Mouse (Mus musculus) limb, embryonic 14.5 days (tissue): ENCODE results near the gene Fbp1. TPM values are rescaled to one million over a fixed set of nuclear protein-coding genes. Genes with fewer than 3 reads are reported as not detected.

Source experiments
- ATAC-seq: fragments of 200-750 bp; cut with Nextera tagmentation; 2 replicates; pipeline ENCODE4 v1.8.0; 2017; ENCODE audit warnings: low read depth, moderate number of reproducible peaks, moderate TSS enrichment; ENCODE audit not compliant: low FRiP score
- DNase-seq: peaks from one replicate; pipeline ENCODE4 v3.0.0-alpha.2; 2015; ENCODE audit warnings: low spot score
- H3K27ac ChIP-seq: fragments of 300-500 bp; sonication (generic); replicated peaks from 2 replicates; pipeline ENCODE4 v1.5.1; 2014; ENCODE audit warnings: low read depth, mild to moderate bottlenecking, low read length, moderate library complexity, mixed read lengths
- H3K27me3 ChIP-seq: fragments of 300-500 bp; sonication (generic); 2 replicates; pipeline ENCODE4 v1.6.1; 2014; ENCODE audit warnings: low read length, mixed read lengths; ENCODE audit not compliant: control insufficient read depth, insufficient read depth
- H3K36me3 ChIP-seq: fragments of 300-500 bp; sonication (generic); 2 replicates; pipeline ENCODE4 v1.6.1; 2014; ENCODE audit warnings: mild to moderate bottlenecking, low read length, moderate library complexity, mixed read lengths; ENCODE audit not compliant: control insufficient read depth, insufficient read depth
- H3K4me1 ChIP-seq: fragments of 300-500 bp; sonication (generic); 2 replicates; pipeline ENCODE4 v1.6.1; 2014; ENCODE audit warnings: antibody characterized with exemption, low read length, mixed read lengths; ENCODE audit not compliant: control insufficient read depth, insufficient read depth
- H3K4me2 ChIP-seq: fragments of 300-500 bp; sonication (generic); replicated peaks from 2 replicates; pipeline ENCODE4 v1.6.1; 2014; ENCODE audit warnings: low read depth, mild to moderate bottlenecking, low read length, moderate library complexity; ENCODE audit not compliant: severe bottlenecking
- H3K4me3 ChIP-seq: fragments of 300-500 bp; sonication (generic); replicated peaks from 2 replicates; pipeline ENCODE4 v1.5.1; 2014; ENCODE audit warnings: low read length
- H3K9ac ChIP-seq: fragments of 300-500 bp; sonication (generic); 2 replicates; pipeline ENCODE4 v1.6.1; 2014; ENCODE audit warnings: mild to moderate bottlenecking, low read depth, low read length, moderate library complexity; ENCODE audit not compliant: severe bottlenecking
- H3K9me3 ChIP-seq: fragments of 300-500 bp; sonication (generic); 2 replicates; pipeline ENCODE4 v1.6.1; 2016; ENCODE audit warnings: low read length; ENCODE audit not compliant: control insufficient read depth
- POLR2A ChIP-seq: fragments of 200-500 bp; IDR thresholded peaks from 2 replicates; pipeline ENCODE4 v1.8.0; 2012; ENCODE audit warnings: inconsistent platforms, mild to moderate bottlenecking, moderate library complexity, borderline replicate concordance; ENCODE audit not compliant: insufficient read depth, insufficient read length; ENCODE audit errors: extremely low read depth
- WGBS: fragments of 180-500 bp; shearing (Covaris S2); extraction: QIAGEN DNeasy Blood & Tissue Kit; methylation state at CpG from one replicate; pipeline ENCODE4 v1.1.7; 2014; 5-methylcytosine and 5-hydroxymethylcytosine counted together
- polyA plus RNA-seq, 2 experiments: library from polyadenylated mRNA; depleted of rRNA in 1 of 2; stranded (reverse) in 1 of 2; unstranded in 1 of 2; fragments of >200 nt; fragmentation: Nextera tagmentation in 1 of 2; extraction: Ambion mirVana in 1 of 2; gene quantifications; 2 replicates each; pipeline versions ENCODE4 v1.2.1 to v1.2.3; 2012 to 2014

Gene Fbp1
- polyA plus RNA-seq, 2 experiments: 0.89 to 2.2 TPM

GRCm38 (mm10) chr13:62870605-62871004 is 17.5 kb downstream of the Fbp1 start:
- WGBS: 60% methylated on average over 2 of the region's 2 CpGs
- Histone ChIP-seq H3K4me3 (no peak overlapping the region), H3K9me3 (no peaks in the 10 kb centered on the region), H3K9ac (no peak overlapping the region), H3K36me3 (no peaks in the 10 kb centered on the region), H3K27me3 (no peaks in the 10 kb centered on the region), H3K4me2 (no peak overlapping the region), H3K4me1 (peaks cover 12% of the 10 kb centered on the region), H3K27ac (no peak overlapping the region)
- no peak for TF ChIP-seq POLR2A
- DNase-seq (no peak), ATAC-seq (no peak)

GRCm38 (mm10) chr13:62866817-62867216 is 21.3 kb downstream of the Fbp1 start:
- Histone ChIP-seq H3K9ac (no peak overlapping the region), H3K27ac (peak overlapping the region; percentile 84), H3K36me3 (no peaks in the 10 kb centered on the region), H3K4me1 (peaks cover 32% of the 10 kb centered on the region), H3K9me3 (no peaks in the 10 kb centered on the region), H3K27me3 (no peaks in the 10 kb centered on the region), H3K4me3 (no peak overlapping the region), H3K4me2 (no peak overlapping the region)
- DNase-seq (peak; percentile 51), ATAC-seq (0 out of 2 replicates have a peak, but pooled peaks have one; percentile 7)
- WGBS: 40% methylated on average over 4 of the region's 4 CpGs
- TF ChIP-seq POLR2A: no peak

- no peaks in the 10 kb centered on the region for H3K9me3 ChIP-seq
- ATAC-seq (peak; percentile 90), DNase-seq (peak; percentile 80)
- H3K4me2 ChIP-seq: peak overlapping the region; percentile 25; the same call in 1 of the 2 replicates
- H3K4me1 ChIP-seq: peaks cover 32% of the 10 kb centered on the region
- 29% methylated on average over 11 of the region's 11 CpGs for WGBS
- no peak for TF ChIP-seq POLR2A
- peak overlapping the region; percentile 84 for H3K27ac ChIP-seq
- H3K4me3 ChIP-seq: no peak overlapping the region
- H3K9ac ChIP-seq: no peak overlapping the region
- H3K27me3 ChIP-seq: no peaks in the 10 kb centered on the region
- H3K36me3 ChIP-seq: no peaks in the 10 kb centered on the region
Observed at GRCm38 (mm10) chr13:62865651-62866315, 22.3 kb downstream of the Fbp1 start.

GRCm38 (mm10) chr13:62863771-62864170 is 24.3 kb downstream of the Fbp1 start:
- no peak overlapping the region for H3K4me2 ChIP-seq
- TF ChIP-seq POLR2A: no peak
- H3K36me3 ChIP-seq: no peaks in the 10 kb centered on the region
- 71% methylated on average over 6 of the region's 6 CpGs for WGBS
- no peak overlapping the region for H3K9ac ChIP-seq
- ATAC-seq: no peak
- H3K4me1 ChIP-seq: peaks cover 33% of the 10 kb centered on the region
- no peaks in the 10 kb centered on the region for H3K9me3 ChIP-seq
- no peak for DNase-seq
- H3K27me3 ChIP-seq: no peaks in the 10 kb centered on the region
- H3K4me3 ChIP-seq: no peak overlapping the region
- 0 out of 2 replicates have a peak overlapping the region, but pooled peaks have one; percentile 84 for H3K27ac ChIP-seq

- WGBS: 91% methylated on average over 3 of the region's 3 CpGs
- no peak for ATAC-seq
- Histone ChIP-seq H3K4me2 (no peak overlapping the region), H3K9me3 (no peaks in the 10 kb centered on the region), H3K36me3 (no peaks in the 10 kb centered on the region), H3K4me1 (peaks cover 39% of the 10 kb centered on the region), H3K27ac (no peak overlapping the region), H3K9ac (no peak overlapping the region), H3K4me3 (no peak overlapping the region), H3K27me3 (no peaks in the 10 kb centered on the region)
- TF ChIP-seq POLR2A: no peak
- no peak for DNase-seq
Observed at GRCm38 (mm10) chr13:62862875-62863274, 25.2 kb downstream of the Fbp1 start.
